Mouse (Mus musculus): ENCODE data around the gene Pou2f2. TPM values are rescaled to one million over a fixed set of nuclear protein-coding genes. Genes with fewer than 3 reads are reported as not detected.

Gene Pou2f2
- polyA plus RNA-seq, 1 experiment = 2.6 TPM

- Histone ChIP-seq H3K27me3 (replicated peaks; ENCODE audit: control insufficient read depth, insufficient read depth, low read length) (no peaks in the 10 kb centered on the region), H3K4me3 (ENCODE audit: insufficient read depth, low read depth, low read length) (no peak overlapping the region), H3K27ac (ENCODE audit: insufficient read depth, low read depth, low read length) (no peak overlapping the region), H3K4me1 (ENCODE audit: control insufficient read depth, insufficient read depth, low read length) (no peaks in the 10 kb centered on the region), H3K36me3 (ENCODE audit: control insufficient read depth, insufficient read depth, low read length) (no peaks in the 10 kb centered on the region)
- 79% methylated on average over 11 of the region's 11 CpGs for WGBS
- no peak for TF ChIP-seq CTCF (conservative IDR thresholded peaks at IDR 0.05; ENCODE audit: insufficient read depth, insufficient read length, low read depth, low read length)
- no peak for TF ChIP-seq POLR2A (IDR thresholded peaks at IDR 0.05; ENCODE audit: low read depth, low read length)
- DNase-seq = no peak
Observed at GRCm38 (mm10) chr7:25190806-25191205, 11.3 kb upstream of the Pou2f2 start.

DNA sequence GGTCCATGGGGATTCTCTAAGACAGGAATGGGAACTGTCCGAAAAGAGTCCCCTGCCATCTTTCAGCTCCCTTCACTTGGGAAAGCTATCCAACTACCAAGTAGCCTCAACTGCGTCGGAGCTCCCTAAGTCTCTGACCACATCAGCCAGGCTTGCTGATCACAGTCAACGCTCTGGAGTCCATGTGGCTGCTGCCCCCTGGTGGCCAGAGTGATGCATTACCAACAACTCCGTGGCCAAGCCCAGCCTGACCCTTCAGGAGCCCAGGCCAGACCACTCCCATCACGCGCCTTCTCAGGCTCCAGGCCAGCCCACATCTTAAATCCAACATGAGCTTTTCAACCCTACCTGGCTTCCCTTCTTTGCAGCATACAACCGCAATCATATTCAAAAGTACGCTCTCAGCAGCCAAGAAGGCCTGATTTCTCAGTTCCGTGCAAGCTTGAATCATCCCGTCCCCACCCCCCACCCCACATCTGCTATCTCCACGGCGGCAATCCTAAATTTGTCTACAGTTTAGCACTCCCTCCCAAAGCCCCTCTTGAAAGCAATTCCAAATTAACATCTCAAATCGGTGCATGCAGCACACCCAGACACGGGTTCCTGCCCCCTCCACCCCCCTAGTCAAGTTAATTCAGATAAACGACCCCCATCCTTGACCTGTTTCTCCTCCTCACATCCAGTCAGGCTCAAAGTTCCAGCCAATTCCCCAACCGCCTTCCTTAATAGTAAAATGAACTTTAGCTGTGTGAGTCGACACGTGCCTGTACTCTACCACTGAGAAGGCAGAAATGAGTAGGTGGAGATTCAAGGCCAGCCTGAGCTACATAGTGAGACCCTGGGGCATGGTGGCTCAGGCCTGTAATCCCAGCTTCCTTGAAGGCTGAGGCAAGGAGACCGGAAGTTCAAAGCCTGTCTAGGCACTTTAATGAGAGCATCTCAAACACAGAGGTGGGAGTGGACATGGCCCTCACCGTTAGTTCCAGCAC is 8.4 kb upstream of the Pou2f2 start:
- DNase-seq = peak; percentile 85
- no peak for TF ChIP-seq POLR2A (IDR thresholded peaks at IDR 0.05; ENCODE audit: low read depth, low read length)
- peak; percentile 95 for TF ChIP-seq CTCF (conservative IDR thresholded peaks at IDR 0.05; ENCODE audit: insufficient read depth, insufficient read length, low read depth, low read length)
- Histone ChIP-seq H3K4me3 (ENCODE audit: insufficient read depth, low read depth, low read length) (no peak overlapping the region), H3K27ac (ENCODE audit: insufficient read depth, low read depth, low read length) (no peak overlapping the region), H3K36me3 (ENCODE audit: control insufficient read depth, insufficient read depth, low read length) (no peaks in the 10 kb centered on the region), H3K27me3 (replicated peaks; ENCODE audit: control insufficient read depth, insufficient read depth, low read length) (no peaks in the 10 kb centered on the region), H3K4me1 (ENCODE audit: control insufficient read depth, insufficient read depth, low read length) (no peaks in the 10 kb centered on the region)
- WGBS = 26% methylated on average over 21 of the region's 21 CpGs

DNA sequence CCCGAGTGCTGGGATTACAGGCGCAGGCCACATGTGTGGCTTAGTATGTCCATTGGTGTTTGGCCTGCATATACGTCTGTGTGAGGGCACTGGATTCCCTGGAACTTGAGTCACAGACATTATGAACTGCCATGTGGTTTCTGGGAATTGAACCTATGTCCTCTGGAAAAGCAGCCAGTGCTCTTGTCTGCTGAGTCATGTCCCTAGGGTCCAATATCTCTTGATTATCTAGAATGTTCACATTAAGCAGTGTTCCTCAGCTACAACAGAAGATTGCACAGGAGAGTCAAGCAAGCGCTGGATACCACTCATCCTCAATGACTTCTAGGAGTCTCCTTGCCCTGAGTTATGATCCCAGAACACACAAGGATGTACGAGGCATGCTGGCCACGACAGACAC is 4.6 kb upstream of the Pou2f2 start:
- DNase-seq = no peak
- 70% methylated on average over 6 of the region's 6 CpGs for WGBS
- peaks cover 3% of the 10 kb centered on the region; the same call in 1 of the 2 replicates for H3K27me3 ChIP-seq (replicated peaks; ENCODE audit: control insufficient read depth, insufficient read depth, low read length)

DNA sequence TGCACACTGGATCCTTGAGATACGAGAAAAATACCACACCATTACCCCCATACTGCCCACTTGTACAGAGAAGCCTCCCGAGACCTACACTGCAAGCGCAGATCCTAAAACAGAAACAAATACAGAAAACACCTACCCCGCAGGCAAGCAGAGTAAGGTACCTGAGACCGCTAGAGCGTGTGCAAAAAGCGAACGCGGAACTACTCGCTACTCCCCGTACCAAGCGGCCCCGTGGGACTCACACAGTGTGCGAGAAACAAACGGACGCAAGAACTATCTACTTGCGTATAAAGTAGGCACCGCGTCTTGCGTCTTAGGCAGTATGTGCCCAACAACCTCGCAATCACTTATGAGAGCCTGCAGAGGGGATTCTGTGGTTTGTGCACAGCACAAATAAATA is 2.3 kb upstream of the Pou2f2 start:
- TF ChIP-seq POLR2A (IDR thresholded peaks at IDR 0.05; ENCODE audit: low read depth, low read length) = no peak
- TF ChIP-seq CTCF (conservative IDR thresholded peaks at IDR 0.05; ENCODE audit: insufficient read depth, insufficient read length, low read depth, low read length) = no peak
- H3K36me3 ChIP-seq (ENCODE audit: control insufficient read depth, insufficient read depth, low read length) = no peaks in the 10 kb centered on the region
- H3K27ac ChIP-seq (ENCODE audit: insufficient read depth, low read depth, low read length) = no peak overlapping the region
- 6% methylated on average over 21 of the region's 21 CpGs for WGBS
- peaks cover 3% of the 10 kb centered on the region; the same call in 1 of the 2 replicates for H3K27me3 ChIP-seq (replicated peaks; ENCODE audit: control insufficient read depth, insufficient read depth, low read length)
- DNase-seq = no peak
- no peak overlapping the region for H3K4me3 ChIP-seq (ENCODE audit: insufficient read depth, low read depth, low read length)
- H3K4me1 ChIP-seq (ENCODE audit: control insufficient read depth, insufficient read depth, low read length) = no peaks in the 10 kb centered on the region

More for the DNA sequence above, 4.6 kb upstream of the Pou2f2 start:
- H3K4me1 ChIP-seq (ENCODE audit: control insufficient read depth, insufficient read depth, low read length) = no peaks in the 10 kb centered on the region
- TF ChIP-seq POLR2A (IDR thresholded peaks at IDR 0.05; ENCODE audit: low read depth, low read length) (no peak), CTCF (conservative IDR thresholded peaks at IDR 0.05; ENCODE audit: insufficient read depth, insufficient read length, low read depth, low read length) (no peak)
- no peak overlapping the region for H3K27ac ChIP-seq (ENCODE audit: insufficient read depth, low read depth, low read length)
- no peak overlapping the region for H3K4me3 ChIP-seq (ENCODE audit: insufficient read depth, low read depth, low read length)
- H3K36me3 ChIP-seq (ENCODE audit: control insufficient read depth, insufficient read depth, low read length) = no peaks in the 10 kb centered on the region

- WGBS = 1% methylated on average over 15 of the region's 15 CpGs
- H3K27me3 ChIP-seq (replicated peaks; ENCODE audit: control insufficient read depth, insufficient read depth, low read length) = peaks cover 3% of the 10 kb centered on the region; the same call in 1 of the 2 replicates
- no peak overlapping the region for H3K27ac ChIP-seq (ENCODE audit: insufficient read depth, low read depth, low read length)
- DNase-seq = peak; percentile 21
- no peaks in the 10 kb centered on the region for H3K36me3 ChIP-seq (ENCODE audit: control insufficient read depth, insufficient read depth, low read length)
- no peaks in the 10 kb centered on the region for H3K4me1 ChIP-seq (ENCODE audit: control insufficient read depth, insufficient read depth, low read length)
- no peak overlapping the region for H3K4me3 ChIP-seq (ENCODE audit: insufficient read depth, low read depth, low read length)
- TF ChIP-seq CTCF (conservative IDR thresholded peaks at IDR 0.05; ENCODE audit: insufficient read depth, insufficient read length, low read depth, low read length) (peak; percentile 56), POLR2A (IDR thresholded peaks at IDR 0.05; ENCODE audit: low read depth, low read length) (no peak)
Observed at GRCm38 (mm10) chr7:25181331-25181790, 1.8 kb upstream of the Pou2f2 start.

- DNase-seq = no peak
- no peaks in the 10 kb centered on the region for H3K36me3 ChIP-seq (ENCODE audit: control insufficient read depth, insufficient read depth, low read length)
- H3K4me1 ChIP-seq (ENCODE audit: control insufficient read depth, insufficient read depth, low read length) = no peaks in the 10 kb centered on the region
- 5% methylated on average over 6 of the region's 6 CpGs for WGBS
- no peak overlapping the region for H3K4me3 ChIP-seq (ENCODE audit: insufficient read depth, low read depth, low read length)
- H3K27me3 ChIP-seq (replicated peaks; ENCODE audit: control insufficient read depth, insufficient read depth, low read length) = peaks cover 3% of the 10 kb centered on the region; the same call in 1 of the 2 replicates
- TF ChIP-seq CTCF (conservative IDR thresholded peaks at IDR 0.05; ENCODE audit: insufficient read depth, insufficient read length, low read depth, low read length) (no peak), POLR2A (IDR thresholded peaks at IDR 0.05; ENCODE audit: low read depth, low read length) (no peak)
- no peak overlapping the region for H3K27ac ChIP-seq (ENCODE audit: insufficient read depth, low read depth, low read length)
Observed at GRCm38 (mm10) chr7:25180512-25180911, 986 bp upstream of the Pou2f2 start.
